Mouse (Mus musculus): ENCODE measurements around the gene Ccser2.
A peak's percentile ranks its signal among the peaks of the same experiment; 100 is the strongest.

Gene Ccser2

DNA sequence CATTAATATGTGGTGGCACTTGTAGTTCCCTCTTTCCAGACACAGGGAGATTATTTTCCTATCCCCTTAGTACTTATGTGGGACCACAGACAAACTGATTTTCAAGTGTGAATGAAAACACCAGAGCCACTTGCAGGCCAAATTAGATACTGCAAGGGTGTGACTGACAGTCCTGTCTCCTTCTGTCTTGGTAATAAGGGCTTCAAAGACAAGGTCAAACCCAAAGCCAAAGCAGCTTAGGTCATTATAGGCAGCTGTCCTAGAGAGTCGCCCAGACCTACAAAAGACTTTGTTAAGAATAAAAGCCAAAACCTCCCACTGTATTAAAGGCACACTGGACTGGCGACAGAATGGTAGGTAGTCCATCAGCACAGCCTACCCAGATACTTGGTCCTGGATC lies 30.6 kb downstream of the Ccser2 start:
- DNase-seq (ENCODE audit: low read depth) = no peak

DNA sequence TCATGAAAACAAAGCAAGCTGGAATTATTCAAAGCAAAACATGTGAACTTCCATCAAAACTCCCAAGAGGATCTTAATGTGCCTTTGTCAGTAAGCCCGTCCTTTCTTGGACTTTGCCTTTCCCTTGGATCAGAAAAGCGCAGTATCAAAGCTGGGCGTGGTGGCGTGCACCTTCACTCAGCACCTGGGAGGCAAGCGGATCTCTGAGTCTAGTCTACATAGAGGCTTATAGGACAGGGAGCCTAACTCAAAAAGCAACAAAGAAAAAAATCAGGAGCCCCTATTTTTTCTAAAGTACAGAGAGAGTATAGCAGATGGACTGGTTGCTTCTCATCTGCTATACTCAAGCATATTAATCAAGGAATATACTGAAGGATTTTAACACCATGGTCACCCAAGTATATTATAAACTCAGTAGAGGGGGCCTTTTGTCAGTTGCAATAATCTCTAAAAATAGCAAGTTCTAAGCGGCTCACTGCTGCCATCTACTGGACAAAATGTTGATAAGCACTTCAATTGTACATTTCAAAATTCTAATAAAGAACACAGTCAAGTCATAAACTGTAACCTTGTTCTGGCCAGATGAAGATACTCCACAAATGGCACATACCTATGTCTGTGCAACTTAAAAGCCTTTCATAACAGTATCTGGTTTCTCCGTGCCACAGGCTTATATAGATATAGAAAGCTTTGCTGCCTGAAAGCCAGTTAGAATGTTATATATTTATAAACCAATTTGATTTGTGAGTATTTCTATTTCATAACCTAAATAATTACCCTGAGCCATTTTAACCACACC lies 31.3 kb downstream of the Ccser2 start:
- peak; percentile 79 for DNase-seq (ENCODE audit: low read depth)

DNA sequence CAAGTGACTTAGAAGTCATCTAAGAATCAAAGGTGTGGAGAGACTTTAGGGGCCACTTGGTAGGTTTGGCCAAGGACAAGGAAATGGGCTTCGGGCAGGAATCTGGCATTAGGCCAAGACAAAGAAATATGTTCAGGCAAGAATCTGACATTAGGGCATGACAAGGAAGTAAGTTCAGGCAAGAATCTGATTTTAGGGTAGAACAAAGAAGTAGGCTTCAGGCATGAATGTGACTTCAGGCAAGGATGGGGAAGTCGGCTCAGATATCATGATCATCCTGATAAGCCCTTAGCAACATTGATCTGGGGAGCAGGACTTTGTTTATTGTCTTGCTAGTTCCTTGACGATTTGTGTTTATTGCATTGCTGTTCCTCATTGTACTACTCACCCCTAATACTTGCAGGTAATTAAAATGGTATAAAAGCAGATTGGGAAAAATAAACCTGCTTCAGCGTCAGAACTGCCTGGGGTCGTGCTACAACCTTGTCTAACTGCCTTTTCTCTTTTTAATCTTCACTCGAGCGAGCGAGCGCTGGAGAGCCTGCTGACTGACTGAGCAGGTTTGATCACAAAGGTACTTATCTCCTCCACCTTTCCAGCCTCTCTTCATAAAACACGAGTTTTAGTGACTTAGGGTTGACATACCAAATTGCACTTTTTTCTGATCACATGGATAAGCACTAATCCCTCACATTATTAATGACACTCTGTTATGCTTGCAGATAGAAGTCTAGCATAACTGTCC lies 35.8 kb downstream of the Ccser2 start:
- DNase-seq (ENCODE audit: low read depth) = no peak

DNA sequence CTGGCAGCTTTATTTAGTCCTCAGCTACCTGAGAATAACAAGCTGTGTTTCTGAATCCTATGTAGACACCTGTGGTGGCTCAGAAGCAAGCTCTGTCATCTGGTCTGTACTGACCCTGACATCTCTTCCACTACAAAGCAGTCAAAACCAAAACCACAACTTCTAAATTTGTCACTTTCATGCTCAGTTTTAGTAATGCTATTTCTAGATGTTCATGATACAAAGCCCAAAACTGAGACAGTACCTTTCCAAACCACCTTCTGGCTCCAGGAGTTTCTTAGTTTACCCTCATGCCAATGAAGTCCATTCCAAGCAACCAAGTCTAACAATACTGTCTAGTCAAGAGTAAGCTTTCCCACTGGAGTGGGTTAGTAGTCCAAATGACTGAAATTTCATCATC lies 36.5 kb downstream of the Ccser2 start:
- DNase-seq (ENCODE audit: low read depth) = no peak

DNA sequence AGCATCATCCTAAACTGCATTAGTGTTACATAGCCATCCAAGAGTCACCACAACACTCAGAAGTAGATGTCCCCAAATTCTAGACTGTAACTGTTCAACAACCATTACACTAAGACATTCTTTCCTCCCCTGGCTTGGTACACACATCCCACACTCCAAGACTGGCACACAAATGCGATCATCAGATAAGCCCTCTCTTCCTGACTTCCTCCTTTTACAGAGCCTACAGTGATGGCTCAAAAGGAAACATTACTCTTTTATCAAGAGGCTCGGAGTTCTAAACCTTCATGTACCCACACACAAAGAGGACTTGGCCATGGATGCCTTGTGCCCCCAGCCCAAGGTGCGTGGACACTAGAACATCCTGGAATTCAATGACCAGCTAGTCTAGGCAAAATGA lies 45.2 kb downstream of the Ccser2 start:
- no peak for DNase-seq (ENCODE audit: low read depth)

DNA sequence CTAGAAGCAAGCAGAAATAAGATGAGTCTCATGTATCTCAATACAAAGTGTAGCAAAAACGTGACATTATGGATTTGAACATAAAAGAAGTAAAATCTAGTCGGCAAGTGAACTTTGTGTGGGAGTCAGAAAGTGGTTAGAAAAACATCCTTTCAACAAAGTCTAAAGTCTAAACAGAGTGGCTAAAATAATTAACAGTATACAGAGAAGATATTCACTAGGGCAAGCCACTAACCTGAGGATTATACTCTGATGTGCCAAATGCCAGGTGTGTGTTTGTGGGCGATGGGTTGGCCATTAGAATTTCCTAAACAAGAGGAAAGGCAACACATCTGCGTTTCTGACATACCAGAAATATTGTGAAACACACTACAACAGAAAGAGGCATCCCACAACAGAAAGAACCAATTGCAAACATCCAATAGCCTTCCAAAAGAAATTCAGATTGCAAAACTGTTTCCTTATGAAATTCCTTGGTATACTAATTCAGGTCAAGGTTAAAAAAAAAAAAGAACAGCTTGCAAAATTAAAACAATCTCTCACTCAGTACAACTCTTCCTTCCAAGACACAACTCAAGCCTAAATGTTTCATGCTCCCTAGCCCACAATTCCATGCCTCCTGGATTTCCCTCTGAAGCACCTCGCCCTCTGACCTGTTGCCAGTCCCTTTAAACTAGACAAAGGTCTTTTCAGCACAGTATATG lies 47.1 kb downstream of the Ccser2 start:
- DNase-seq (ENCODE audit: low read depth) = no peak

DNA sequence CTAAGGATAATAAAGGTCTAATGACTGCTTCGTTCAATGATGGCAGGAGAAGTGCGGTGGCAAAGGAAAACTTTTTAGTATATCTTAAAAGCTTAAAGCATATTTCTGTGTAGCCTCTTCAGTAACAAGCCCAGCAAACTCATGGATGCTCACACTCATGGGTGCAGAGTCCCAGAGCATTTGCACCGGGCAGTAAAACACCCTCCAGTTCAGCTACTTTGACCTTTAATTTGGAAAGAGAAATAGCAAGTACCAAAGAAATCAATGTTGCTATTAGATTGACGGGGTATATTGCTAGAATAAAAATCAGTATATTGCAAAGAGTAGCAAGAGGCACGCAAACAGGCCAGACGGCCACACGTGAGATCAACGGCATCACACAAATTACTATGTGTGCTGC lies 48.7 kb downstream of the Ccser2 start:
- no peak for DNase-seq (ENCODE audit: low read depth)

DNA sequence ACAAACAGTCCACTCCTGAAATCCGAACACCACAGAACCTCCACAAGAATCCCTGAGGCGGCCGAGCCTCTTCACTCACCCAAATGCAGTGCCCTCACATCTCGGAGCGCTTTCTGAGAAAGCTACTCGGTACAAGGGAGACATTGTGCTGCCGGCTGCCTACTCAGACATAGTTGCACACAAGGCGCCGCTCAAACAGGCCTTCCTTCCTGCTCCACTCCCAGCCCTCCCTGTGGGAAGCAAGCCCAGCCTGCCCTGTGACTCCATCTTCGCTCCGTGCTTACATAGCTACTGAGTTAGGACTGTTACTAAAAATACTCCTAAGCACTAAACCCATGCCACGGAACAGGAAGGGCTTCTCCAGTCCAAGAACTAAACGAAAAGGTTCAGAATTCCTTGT lies 49.4 kb downstream of the Ccser2 start:
- DNase-seq (ENCODE audit: low read depth) = peak; percentile 89

DNA sequence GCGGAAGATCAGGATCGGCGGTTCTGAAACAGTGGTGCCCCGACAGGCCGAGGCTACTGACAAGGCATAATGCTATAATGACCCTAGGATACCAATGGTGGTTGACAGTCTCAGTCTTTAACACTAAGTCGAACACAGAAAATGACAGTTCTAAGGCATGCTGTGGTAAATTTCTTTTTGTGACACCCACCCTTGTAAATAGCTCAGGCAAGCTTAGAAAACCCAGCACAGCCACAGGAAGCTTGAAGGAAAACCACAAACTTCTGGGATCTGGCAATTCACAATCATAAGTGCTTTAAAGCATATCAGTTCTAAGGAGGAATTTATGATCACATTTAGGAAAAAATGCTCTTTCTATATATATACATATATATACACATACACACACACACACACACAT lies 53.4 kb downstream of the Ccser2 start:
- no peak for DNase-seq (ENCODE audit: low read depth)

DNA sequence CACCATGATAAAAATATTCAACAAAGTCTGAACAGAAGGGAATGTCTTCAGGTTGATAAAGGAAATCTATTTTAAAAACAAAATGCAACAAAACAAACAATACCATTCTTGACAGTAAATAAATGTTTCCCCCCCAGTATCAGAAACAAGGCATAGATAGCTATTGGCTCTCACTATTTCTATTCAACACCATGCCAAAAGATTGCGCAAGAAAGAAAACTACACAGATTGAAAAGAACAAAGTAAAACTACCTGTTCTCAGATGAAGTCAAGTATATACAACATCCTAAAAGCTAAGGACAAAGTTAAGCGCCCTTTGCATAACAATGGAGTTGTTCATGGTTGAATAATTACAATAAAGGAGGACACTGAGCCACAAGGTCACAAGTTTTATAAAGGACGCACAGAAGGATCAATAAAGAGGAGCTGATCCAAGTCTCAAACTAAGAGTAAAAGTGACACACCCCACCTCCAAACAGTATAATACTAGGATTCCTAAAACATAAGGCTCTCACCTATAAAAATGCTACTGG lies 54.0 kb downstream of the Ccser2 start:
- DNase-seq (ENCODE audit: low read depth) = no peak

DNA sequence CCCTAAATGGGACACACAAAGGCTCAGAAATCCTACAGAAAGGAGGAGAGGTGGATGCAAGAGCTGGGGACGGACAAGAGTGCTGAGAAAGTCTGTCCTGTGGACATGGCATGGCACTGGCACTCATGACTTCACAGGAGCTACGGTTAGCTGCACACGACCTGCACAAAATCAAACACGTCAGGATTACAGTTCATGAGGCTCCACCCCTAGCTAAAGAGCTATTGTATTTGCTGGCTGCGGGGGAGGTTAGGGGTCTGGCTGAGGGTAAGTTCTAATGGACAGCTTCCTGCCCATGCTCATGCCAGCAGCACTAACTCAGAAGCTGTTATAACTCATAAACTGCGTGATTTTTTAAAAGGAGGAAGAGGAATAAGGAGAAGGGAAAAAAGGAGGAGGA lies 56.8 kb downstream of the Ccser2 start:
- no peak for DNase-seq (ENCODE audit: low read depth)

DNA sequence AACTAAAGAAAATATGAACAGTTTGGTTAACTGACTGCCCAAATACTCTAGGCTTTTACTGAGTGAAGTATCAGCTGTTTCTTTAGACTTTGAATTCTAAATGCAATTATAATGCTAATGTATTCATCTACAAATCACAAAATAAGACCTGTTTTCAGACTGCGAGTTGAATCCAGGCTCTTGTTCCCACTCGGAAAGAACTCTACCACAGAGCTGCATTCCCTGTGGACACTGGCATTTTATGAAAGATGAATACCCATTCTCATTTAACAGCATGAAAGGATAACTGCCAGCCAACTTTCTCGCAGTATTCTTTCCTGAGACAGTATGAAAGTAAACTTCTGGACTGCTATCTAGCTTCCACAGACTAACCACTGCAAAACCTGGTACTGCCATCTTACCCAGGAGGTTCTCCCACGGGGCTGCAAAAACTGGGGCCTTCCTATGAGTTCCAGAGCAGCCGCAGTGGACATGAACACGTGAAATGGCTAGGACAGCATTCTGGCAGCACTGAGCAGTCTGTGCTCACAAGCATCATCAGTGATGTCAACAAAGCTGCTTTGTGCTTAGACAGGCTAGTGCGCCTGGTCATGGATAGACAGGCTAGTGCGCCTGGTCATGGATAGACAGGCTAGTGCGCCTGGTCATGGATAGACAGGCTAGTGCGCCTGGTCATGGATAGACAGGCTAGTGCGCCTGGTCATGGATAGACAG lies 62.6 kb downstream of the Ccser2 start:
- no peak for DNase-seq (ENCODE audit: low read depth)

DNA sequence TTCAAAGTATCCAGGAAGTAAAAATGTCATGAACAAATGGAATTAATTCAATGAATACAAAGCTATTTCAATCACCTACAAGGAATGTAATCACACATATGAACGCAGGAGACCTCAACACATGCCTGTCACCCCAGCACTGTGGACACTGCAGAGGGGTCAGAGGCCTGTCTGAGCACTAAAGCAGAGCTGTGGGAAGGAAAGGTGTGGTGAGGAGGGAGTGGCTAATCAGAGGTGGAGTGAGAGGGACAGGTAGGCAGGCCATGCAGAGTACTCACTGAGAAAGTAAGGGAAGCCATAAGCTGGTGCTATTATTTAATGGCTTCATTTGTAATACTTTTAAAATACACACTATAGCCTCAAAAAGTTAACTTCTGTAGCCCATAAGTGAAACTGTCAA lies 64.4 kb downstream of the Ccser2 start:
- DNase-seq (ENCODE audit: low read depth) = no peak

DNA sequence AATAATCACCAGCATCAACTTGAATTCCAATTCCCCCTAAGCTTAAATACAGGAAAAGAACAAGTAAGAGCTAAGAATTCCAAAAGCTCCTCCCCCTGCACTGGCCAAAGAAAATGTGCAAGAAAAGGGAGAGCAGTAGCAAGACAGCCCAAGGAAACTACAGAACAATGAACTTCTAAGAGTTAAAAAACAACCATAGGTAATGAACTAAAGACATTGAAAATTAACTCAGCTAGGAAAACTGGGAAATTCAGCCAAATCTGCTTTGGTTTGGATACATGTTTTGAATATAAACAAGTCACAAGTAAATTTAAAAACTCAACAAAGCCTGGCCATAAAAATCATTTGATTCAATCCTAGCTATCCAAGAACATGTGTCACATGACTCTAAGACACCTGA lies 67.7 kb downstream of the Ccser2 start:
- DNase-seq (ENCODE audit: low read depth) = no peak

DNA sequence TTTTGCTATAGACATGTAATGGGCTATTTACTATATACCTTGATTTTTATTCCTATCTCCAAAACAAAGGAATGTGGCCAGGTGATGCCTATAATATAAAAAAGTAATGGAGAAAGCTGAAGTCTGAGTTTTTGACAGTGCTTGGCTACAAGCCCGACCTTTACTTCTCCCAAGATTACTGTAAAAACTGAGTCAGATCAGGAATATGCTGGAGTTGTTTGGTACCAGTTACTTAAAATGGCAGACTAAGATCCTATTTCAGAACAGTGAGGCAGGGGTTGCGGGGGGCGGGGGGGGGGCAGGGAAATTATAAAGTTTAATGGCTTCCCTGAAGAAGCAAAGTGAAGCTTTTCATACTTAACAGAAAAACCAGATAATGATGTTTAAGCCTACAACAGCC lies 73.9 kb downstream of the Ccser2 start:
- peak; percentile 65 for DNase-seq (ENCODE audit: low read depth)

DNA sequence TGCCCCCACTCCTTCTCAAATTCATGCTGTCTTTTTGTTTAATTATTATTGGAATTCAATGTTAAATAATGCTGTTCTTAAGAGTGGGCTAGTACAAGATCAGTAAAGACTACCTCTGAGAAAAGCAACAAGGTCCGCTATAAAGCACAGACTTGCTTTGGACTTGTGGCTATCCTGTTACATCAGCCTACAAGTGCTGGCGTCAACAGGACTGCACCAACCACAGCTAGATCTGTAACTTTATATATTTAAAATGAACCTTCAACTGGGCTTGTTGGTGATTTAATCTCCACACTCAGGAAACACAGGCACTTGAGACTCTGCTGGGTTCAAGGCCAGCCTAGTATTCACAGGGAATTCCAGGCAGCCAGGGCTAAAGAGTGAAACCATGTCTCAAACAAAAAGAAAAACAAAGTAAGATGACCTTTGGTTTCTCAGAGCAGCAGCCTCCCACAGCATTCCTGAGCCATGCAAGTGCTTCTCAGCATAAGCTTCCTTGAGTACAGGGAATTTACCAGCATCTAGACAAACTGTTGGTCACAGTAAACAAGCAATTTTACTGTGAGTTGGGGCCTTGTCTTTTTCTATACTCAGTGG lies 75.7 kb downstream of the Ccser2 start:
- peak; percentile 58 for DNase-seq (ENCODE audit: low read depth)

DNA sequence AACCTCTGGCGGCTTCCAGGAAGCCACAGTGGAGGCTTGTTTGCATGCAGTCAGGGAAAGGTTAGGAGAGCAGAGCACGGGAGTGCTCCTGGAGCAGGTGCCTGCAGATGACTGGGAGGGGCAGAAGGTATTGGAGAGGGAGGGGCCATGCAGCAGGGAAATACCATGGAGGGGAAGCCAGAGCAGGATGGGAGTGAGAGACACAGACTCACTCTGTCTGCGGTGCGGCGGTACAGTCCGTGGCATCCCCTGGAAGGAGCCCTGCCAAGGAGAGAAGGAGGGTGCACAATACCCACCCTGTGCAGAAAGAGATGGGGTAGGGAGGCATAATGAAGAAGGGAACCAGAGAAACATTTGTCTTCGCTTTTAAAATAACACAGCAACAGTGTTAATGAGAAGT lies 78.4 kb downstream of the Ccser2 start:
- DNase-seq (ENCODE audit: low read depth) = no peak

DNA sequence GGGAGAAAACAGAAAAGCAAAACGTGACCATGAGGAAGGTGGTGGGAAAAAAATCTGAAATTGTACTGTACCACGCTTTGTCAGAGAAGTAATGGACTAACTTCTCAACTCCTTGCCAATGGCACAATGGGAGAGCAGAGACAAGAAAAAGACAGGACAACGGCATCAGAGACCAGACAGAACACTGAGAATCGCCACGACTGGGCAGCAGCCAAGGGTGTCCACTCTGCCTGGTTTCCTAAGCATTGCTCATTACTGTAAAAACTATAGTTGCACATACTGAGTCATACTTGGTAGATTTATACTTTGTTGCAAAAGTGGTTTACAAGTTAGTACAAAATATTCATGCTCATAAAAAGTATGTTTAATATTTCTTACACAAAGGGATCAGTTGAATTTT lies 82.9 kb downstream of the Ccser2 start:
- peak; percentile 79 for DNase-seq (ENCODE audit: low read depth)

DNA sequence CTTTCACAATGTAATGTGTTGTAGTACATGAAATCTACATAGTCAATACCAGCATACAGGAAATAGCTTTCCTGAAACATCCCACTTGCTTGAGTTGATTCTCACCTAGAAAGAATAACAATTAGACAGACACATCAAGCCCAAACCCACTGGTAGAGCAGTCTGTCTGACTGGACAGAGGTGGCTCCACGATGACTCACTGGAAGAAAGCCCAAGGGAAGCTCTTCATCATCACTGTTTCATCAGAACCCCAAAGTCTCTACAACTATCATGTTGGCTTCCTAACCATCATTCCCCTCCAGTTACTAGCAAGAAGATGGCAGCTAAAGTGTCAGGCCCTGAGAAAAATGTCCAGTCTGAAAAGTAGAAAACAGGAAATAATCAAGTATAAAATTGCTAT lies 83.5 kb downstream of the Ccser2 start:
- peak; percentile 42 for DNase-seq (ENCODE audit: low read depth)

DNA sequence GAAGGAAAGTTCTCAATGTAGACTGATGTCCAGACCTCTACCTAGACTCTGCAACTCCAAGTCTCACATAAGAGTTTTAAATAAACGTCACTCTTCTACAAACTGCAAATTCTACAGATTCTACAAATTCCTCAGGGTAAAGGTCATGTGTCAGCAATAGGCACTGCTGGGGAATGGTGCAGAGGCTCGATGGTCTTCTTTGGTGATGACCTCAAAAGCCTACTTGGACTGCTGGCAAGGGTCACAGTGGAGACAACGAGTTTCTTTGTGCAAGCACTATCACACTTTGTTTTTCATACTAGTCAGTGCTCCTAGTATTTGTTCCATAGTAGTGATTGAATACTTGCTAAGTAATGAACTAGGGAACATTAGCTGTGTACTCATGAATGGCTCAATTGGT lies 85.0 kb downstream of the Ccser2 start:
- no peak for DNase-seq (ENCODE audit: low read depth)

DNA sequence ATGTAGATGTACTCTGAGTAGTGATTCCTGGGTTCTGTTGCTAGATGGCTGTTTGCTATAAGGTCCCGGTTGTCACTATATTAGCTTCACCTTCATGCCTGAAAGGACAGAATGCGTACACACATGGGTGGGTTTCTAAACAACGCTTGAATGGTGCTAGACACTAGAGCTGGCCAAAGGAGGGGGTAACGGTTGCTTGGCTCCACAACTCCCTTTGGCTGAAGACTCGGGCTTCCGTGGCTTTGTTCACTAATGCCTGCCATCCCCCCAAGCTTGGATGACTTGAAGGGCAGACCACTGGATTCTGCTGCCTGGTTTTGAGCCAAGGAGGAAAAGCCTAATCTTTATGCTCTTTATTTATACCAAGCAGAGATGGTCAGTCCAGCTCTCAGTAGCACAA lies 98.3 kb downstream of the Ccser2 start:
- no peak for DNase-seq (ENCODE audit: low read depth)

All from NIH3T3 (cell line).